Mouse (Mus musculus) midbrain, postnatal 0 days (tissue): ENCODE measurements at regions not wholly inside any gene's neighbourhood (a gene's known extent, or its start where the extent isn't known, plus 50 kb on each side); places are given as distances from the start of the nearest gene placed in this dataset.

Experiments
- ATAC-seq: fragments of 200-750 bp; cut with Nextera tagmentation; 2 replicates; pipeline ENCODE4 v1.8.0; 2017; ENCODE audit warnings: moderate number of reproducible peaks, mild to moderate bottlenecking, moderate TSS enrichment, moderate library complexity; ENCODE audit not compliant: low FRiP score
- DNase-seq: peaks from one replicate; pipeline ENCODE4 v3.0.0-alpha.2; 2015; ENCODE audit warnings: low spot score
- H3K27ac ChIP-seq: fragments of 300-500 bp; sonication (generic); 2 replicates; pipeline ENCODE4 v1.5.1; 2014; ENCODE audit warnings: low read depth, mild to moderate bottlenecking, low read length, mixed read lengths
- H3K27me3 ChIP-seq: fragments of 300-500 bp; sonication (generic); 2 replicates; pipeline ENCODE4 v1.6.1; 2014; ENCODE audit warnings: low read length, control low read depth, mixed read lengths; ENCODE audit not compliant: insufficient read depth
- H3K36me3 ChIP-seq: fragments of 300-500 bp; sonication (generic); 2 replicates; pipeline ENCODE4 v1.6.1; 2014; ENCODE audit warnings: low read length, control low read depth, mixed read lengths; ENCODE audit not compliant: insufficient read depth
- H3K4me1 ChIP-seq: fragments of 300-500 bp; sonication (generic); 2 replicates; pipeline ENCODE4 v1.6.1; 2014; ENCODE audit warnings: mild to moderate bottlenecking, control low read depth, antibody characterized with exemption, low read length, mixed read lengths; ENCODE audit not compliant: insufficient read depth
- H3K4me2 ChIP-seq: fragments of 300-500 bp; sonication (generic); 2 replicates; pipeline ENCODE4 v1.6.1; 2014; ENCODE audit warnings: low read depth, mild to moderate bottlenecking, low read length, mixed read lengths; ENCODE audit not compliant: poor library complexity, severe bottlenecking
- H3K4me3 ChIP-seq: fragments of 300-500 bp; sonication (generic); 2 replicates; pipeline ENCODE4 v1.5.1; 2014; ENCODE audit warnings: low read depth, mild to moderate bottlenecking, low read length, moderate library complexity
- H3K9ac ChIP-seq: fragments of 300-500 bp; sonication (generic); replicated peaks from 2 replicates; pipeline ENCODE4 v1.6.1; 2014; ENCODE audit warnings: mild to moderate bottlenecking, low read length, moderate library complexity, mixed read lengths; ENCODE audit not compliant: poor library complexity, severe bottlenecking
- H3K9me3 ChIP-seq: fragments of 300-500 bp; sonication (generic); 2 replicates; pipeline ENCODE4 v1.6.1; 2016; ENCODE audit warnings: low read length, control low read depth
- CTCF ChIP-seq: IDR thresholded peaks from 2 replicates; pipeline ENCODE4 v1.5.1; 2016; ENCODE audit warnings: antibody characterized with exemption, mild to moderate bottlenecking
- WGBS: fragments of 180-500 bp; shearing (Covaris S2); extraction: QIAGEN DNeasy Blood & Tissue Kit; methylation state at CpG from one replicate; pipeline ENCODE4 v1.1.7; 2014; 5-methylcytosine and 5-hydroxymethylcytosine counted together

- Histone ChIP-seq H3K4me2 (no peak overlapping the region), H3K27ac (no peak overlapping the region), H3K9me3 (no peaks in the 10 kb centered on the region), H3K36me3 (no peaks in the 10 kb centered on the region), H3K9ac (no peak overlapping the region), H3K4me3 (no peak overlapping the region), H3K4me1 (no peaks in the 10 kb centered on the region), H3K27me3 (no peaks in the 10 kb centered on the region)
- no peak for DNase-seq
- TF ChIP-seq CTCF: no peak
- 0% methylated on average over 1 of the region's 1 CpGs for WGBS
- ATAC-seq: no peak
Measured at GRCm38 (mm10) chr14:15978329-15978728, 270.8 kb upstream of the Ngly1 start.

GRCm38 (mm10) chr14:16005409-16005808 lies 243.7 kb upstream of the Ngly1 start:
- no peaks in the 10 kb centered on the region for H3K27me3 ChIP-seq
- 63% methylated on average over 1 of the region's 1 CpGs for WGBS
- no peak overlapping the region for H3K9ac ChIP-seq
- no peaks in the 10 kb centered on the region for H3K36me3 ChIP-seq
- TF ChIP-seq CTCF: no peak
- H3K4me1 ChIP-seq: no peaks in the 10 kb centered on the region
- no peak overlapping the region for H3K27ac ChIP-seq
- H3K4me3 ChIP-seq: no peak overlapping the region
- H3K9me3 ChIP-seq: no peaks in the 10 kb centered on the region
- no peak overlapping the region for H3K4me2 ChIP-seq
- ATAC-seq (no peak), DNase-seq (no peak)

- ATAC-seq (no peak; the same call in 1 of the 2 replicates), DNase-seq (no peak)
- no peak for TF ChIP-seq CTCF
- H3K4me3 ChIP-seq: no peak overlapping the region
- H3K4me2 ChIP-seq: no peak overlapping the region
- no peaks in the 10 kb centered on the region for H3K4me1 ChIP-seq
- H3K9me3 ChIP-seq: no peaks in the 10 kb centered on the region
- WGBS: 93% methylated on average over 2 of the region's 2 CpGs
- no peaks in the 10 kb centered on the region for H3K27me3 ChIP-seq
- no peak overlapping the region for H3K9ac ChIP-seq
- no peaks in the 10 kb centered on the region for H3K36me3 ChIP-seq
- no peak overlapping the region for H3K27ac ChIP-seq
Measured at GRCm38 (mm10) chr14:16006968-16007367, 242.1 kb upstream of the Ngly1 start.

GRCm38 (mm10) chr14:16009778-16010177 lies 239.3 kb upstream of the Ngly1 start:
- no peaks in the 10 kb centered on the region for H3K4me1 ChIP-seq
- no peak for DNase-seq
- ATAC-seq: no peak
- no peak overlapping the region for H3K9ac ChIP-seq
- H3K27ac ChIP-seq: no peak overlapping the region
- H3K36me3 ChIP-seq: no peaks in the 10 kb centered on the region
- no peaks in the 10 kb centered on the region for H3K27me3 ChIP-seq
- H3K4me2 ChIP-seq: no peak overlapping the region
- H3K9me3 ChIP-seq: no peaks in the 10 kb centered on the region
- TF ChIP-seq CTCF: no peak
- H3K4me3 ChIP-seq: no peak overlapping the region

GRCm38 (mm10) chr14:16023853-16024252 lies 225.2 kb upstream of the Ngly1 start:
- no peak for DNase-seq
- ATAC-seq: no peak
- no peak for TF ChIP-seq CTCF
- Histone ChIP-seq H3K36me3 (no peaks in the 10 kb centered on the region), H3K4me3 (no peak overlapping the region), H3K27me3 (no peaks in the 10 kb centered on the region), H3K4me2 (no peak overlapping the region), H3K9me3 (no peaks in the 10 kb centered on the region), H3K4me1 (no peaks in the 10 kb centered on the region), H3K9ac (no peak overlapping the region), H3K27ac (no peak overlapping the region)

- H3K4me2 ChIP-seq: no peak overlapping the region
- no peak overlapping the region for H3K27ac ChIP-seq
- no peak for TF ChIP-seq CTCF
Measured at GRCm38 (mm10) chr14:16037771-16038170, 211.3 kb upstream of the Ngly1 start.

GRCm38 (mm10) chr14:16038336-16038735 lies 210.7 kb upstream of the Ngly1 start:
- H3K9me3 ChIP-seq: no peaks in the 10 kb centered on the region
- no peak overlapping the region for H3K4me2 ChIP-seq
- no peak overlapping the region for H3K27ac ChIP-seq
- no peaks in the 10 kb centered on the region for H3K36me3 ChIP-seq
- WGBS: 45% methylated on average over 1 of the region's 1 CpGs
- ATAC-seq (no peak), DNase-seq (no peak)
- no peak overlapping the region for H3K9ac ChIP-seq
- no peak for TF ChIP-seq CTCF
- H3K27me3 ChIP-seq: no peaks in the 10 kb centered on the region
- H3K4me1 ChIP-seq: no peaks in the 10 kb centered on the region
- no peak overlapping the region for H3K4me3 ChIP-seq

More at GRCm38 (mm10) chr14:16037771-16038170, 211.3 kb upstream of the Ngly1 start:
- ATAC-seq (no peak), DNase-seq (no peak)
- no peak overlapping the region for H3K4me3 ChIP-seq
- H3K9ac ChIP-seq: no peak overlapping the region
- no peaks in the 10 kb centered on the region for H3K27me3 ChIP-seq
- H3K36me3 ChIP-seq: no peaks in the 10 kb centered on the region
- H3K9me3 ChIP-seq: no peaks in the 10 kb centered on the region
- no peaks in the 10 kb centered on the region for H3K4me1 ChIP-seq
